Mouse (Mus musculus): ENCODE data around the gene P2ry13. TPM values are rescaled to one million over a fixed set of nuclear protein-coding genes. Genes with fewer than 3 reads are reported as not detected.

Gene P2ry13
- 10 to 100 TPM; 56.7 to 59.2 TPM for total RNA-seq (2023)

DNA sequence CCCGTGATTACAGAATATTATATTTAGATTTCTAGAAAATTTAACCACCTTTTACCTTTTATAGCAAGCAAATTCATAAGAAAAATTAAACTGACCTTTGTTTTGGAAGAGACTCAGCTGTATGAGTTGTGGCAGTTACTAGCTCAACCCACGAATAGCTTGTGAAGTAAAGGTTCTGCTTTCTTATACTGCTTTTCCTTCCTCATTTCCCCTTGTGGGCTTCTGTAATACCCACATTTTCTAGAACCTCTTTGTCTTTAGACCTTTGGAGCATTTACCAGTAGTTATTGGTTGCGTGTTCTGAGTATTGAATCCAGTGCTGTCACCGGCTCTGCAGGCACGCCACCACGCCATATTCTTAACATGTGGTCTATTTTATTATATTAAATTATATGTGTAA is at the start of gene P2ry13:
Gene P2ry13 (minus strand): TSS at position 156 of the 400 bp plus-strand sequence.

DNA sequence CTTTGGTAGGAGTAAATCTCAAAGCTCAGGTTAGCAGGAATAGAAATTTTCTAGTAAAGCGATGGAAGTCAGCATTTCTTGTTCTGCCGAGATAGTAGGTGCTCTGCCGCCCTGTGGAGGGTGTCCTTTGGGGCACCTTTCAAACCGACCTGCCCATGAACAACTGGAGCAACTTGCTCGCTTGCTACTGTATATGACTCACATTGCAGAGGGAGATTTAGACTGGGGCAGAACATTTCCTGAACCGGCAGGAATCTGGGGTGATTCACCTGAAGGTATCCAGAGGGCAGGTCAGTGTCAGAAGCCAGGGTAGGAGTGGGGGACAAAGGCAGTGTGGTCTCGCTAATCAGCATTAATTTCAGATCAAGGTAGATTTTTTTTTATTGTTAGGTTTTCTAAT is 15.7 kb downstream of the P2ry13 start, which contains the start of gene Gpr87:
Gene Gpr87 (minus strand): TSS at position 167 of the 400 bp plus-strand sequence.

Other genes starting within 250 kb of the P2ry13 start
- gene Med12l, start 205.1 kb downstream of the P2ry13 start, total RNA-seq (2023): under 1 TPM; 0.52 to 0.76 TPM
- 1 to 10 TPM; 2.2 to 2.8 TPM for gene Gpr171, start 109.1 kb downstream of the P2ry13 start, total RNA-seq (2023)
- 10 to 100 TPM in 1 of 2 experiments, 1 to 10 TPM in 1; 9.3 to 12.1 TPM for gene P2ry14, start 57.3 kb downstream of the P2ry13 start, total RNA-seq (2023)
- not detected for gene Gpr87, start 15.8 kb downstream of the P2ry13 start, total RNA-seq (2023)
- gene P2ry12, start 52.0 kb upstream of the P2ry13 start, total RNA-seq (2023): 10 to 100 TPM; 24.3 to 25.9 TPM
- gene Igsf10, start 133.5 kb upstream of the P2ry13 start, total RNA-seq (2023): under 1 TPM; 0.39 to 0.58 TPM